Mouse (Mus musculus) heart, embryonic 14.5 days (tissue): ENCODE measurements around the gene Gm49711. TPM values are rescaled to one million over a fixed set of nuclear protein-coding genes. Genes with fewer than 3 reads are reported as not detected.

Experiments used
- polyA plus RNA-seq: library from polyadenylated mRNA; unstranded; fragments of >200 nt; fragmentation: Nextera tagmentation; extraction: Ambion mirVana; gene quantifications from 2 replicates; pipeline ENCODE4 v1.2.1, GENCODE M21; 2014

Gene Gm49711
- polyA plus RNA-seq, 1 experiment from 2014 or later, result not detected

Other genes starting within 250 kb of the Gm49711 start
- 135 and 149 TPM in 2 replicates for gene Mrps6, start within 50 bp of the Gm49711 start, polyA plus RNA-seq
- 5.7 and 6.1 TPM in 2 replicates for gene Slc5a3, start within 50 bp of the Gm49711 start, polyA plus RNA-seq
- 0.59 and 1.1 TPM in 2 replicates for gene Kcne2, start 234.1 kb downstream of the Gm49711 start, polyA plus RNA-seq
- 129 and 132 TPM in 2 replicates for gene Smim11, start 243.0 kb downstream of the Gm49711 start, polyA plus RNA-seq